Mouse (Mus musculus) heart, postnatal 14 days (tissue): Measurements from ENCODE around the gene Ndufs7. TPM values are rescaled to one million over a fixed set of nuclear protein-coding genes. Genes with fewer than 3 reads are reported as not detected.

Experiments
- DNase-seq, 2 experiments: peaks; one replicate each; pipeline ENCODE4 v3.0.0; 2021 to 2022
- intact Hi-C: fragments of 180-260 bp; cut with DNase I; formaldehyde crosslinking; loops from one replicate; pipeline ENCODE4 v1.15.1; 2025
- total RNA-seq, 2 experiments: library from RNA; stranded (reverse); gene quantifications; 2 replicates each; pipeline ENCODE4 v1.2.3; 2021

Gene Ndufs7
- total RNA-seq, 2 experiments from 2014 or later: 728 to 743 TPM

DNA sequence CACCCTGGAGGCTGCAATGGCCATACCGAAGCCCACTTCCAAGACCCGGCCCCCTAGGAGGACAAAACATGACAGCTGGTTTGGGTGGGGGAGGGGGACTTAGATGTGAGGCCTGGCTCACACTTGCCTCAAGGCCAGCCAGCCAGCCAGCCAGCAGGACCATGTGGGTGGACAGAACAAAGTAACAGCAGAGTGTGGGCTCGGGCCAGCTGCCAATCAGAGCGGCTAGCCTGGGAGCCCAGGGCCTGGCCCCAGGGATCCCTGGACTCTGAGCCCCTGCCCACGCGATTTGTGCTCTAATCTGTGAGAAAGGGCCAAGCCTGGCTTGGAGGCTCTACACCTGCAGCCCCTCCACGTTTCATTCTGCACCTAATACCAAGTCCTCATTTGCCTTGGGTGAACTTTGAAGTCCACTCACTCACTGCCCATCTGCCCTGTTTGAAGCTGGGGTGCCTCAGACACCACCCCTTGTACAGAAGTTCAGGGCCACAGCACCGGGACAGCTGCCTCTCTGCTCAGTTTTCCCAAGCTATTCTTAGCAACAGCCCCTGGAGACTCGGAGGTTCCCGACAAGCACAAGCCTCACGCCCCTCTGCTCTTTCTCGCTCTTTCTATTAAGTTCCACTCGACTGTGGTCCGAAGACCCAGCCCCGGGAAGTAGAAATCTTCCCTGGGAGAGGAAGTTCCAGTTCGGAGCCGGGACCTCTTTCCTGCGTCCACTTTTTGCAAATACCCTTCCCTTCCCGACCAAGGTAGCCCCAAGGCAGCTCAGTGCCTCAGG lies 11.1 kb downstream of the Ndufs7 start:
- DNase-seq: peak; percentile 64 to 78
- intact Hi-C loops: no loop called here

DNA sequence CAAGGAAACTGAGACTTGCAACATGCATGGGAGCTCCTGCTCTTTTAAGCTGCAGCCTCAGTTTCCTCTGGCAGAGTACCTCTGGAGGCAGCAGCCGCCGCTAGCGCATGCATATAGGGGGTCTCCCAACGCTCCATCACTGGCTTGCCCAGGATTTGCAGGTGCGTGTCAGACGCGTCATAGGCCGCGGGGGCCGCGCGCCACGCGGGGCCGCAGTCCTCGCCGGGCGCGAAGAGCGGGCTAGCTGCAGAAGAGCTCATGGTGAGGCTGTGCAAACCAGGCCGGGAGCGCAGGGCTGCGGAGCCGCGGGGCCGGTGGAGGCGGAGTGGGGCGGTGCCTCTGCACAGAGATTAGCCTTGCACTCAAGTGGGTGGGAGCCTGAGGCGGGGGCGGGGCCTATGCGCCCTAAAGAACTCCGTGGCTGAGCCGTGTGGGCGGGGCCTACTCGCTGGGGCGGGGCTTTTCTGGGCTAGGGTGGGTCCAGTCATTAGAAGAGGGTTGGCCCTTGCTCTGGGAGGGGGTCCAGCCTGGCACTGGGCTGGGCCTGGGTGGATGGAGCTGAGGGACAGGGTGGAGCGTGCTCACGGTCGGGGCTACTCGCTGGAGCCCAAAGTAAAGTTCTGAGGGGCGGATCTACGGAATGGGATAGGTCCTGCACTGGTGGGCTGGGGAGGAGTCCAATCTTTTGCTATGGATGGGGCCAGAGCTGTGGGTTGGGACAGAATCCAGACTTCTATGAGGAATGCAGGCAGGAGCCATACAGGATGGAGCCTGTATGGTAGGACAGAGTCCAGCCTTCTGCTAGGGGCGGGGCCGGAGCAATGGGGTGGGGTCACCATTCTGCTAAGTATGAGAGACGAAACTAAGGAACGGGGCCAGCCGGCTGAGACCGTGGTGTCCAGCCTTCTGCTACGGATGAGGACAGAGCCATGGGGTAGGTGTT lies 12.0 kb downstream of the Ndufs7 start, which contains the start of the genes Gamt and Dazap1:
TSS of gene Gamt (minus strand) at position 371 of the 943 bp plus-strand sequence.
TSS of gene Dazap1 (plus strand) at position 845 of the 943 bp plus-strand sequence.
- intact Hi-C loops: no loop called here
- DNase-seq: peak; percentile 98 to 99

DNA sequence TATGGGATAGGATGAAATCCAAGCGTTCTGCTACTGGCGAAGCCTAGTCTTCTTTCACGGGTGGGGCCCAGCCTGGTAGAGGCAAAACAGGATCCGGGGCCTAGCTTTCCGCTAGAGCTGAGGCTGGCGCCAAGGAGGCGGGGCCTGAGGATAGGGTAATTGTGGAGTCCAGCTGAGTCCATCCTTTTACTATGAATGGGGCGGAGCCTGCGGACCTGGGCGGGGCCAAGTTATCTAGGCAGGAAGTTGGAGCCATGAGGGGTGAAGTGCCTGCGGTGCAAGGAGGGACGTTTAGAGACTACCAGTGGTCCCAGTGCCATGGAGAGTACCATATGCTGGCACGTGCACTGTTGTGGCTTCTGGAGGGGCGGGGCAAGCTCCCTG lies 12.7 kb downstream of the Ndufs7 start:
- peak; percentile 95 to 98 for DNase-seq
- intact Hi-C loops: no loop called here

DNA sequence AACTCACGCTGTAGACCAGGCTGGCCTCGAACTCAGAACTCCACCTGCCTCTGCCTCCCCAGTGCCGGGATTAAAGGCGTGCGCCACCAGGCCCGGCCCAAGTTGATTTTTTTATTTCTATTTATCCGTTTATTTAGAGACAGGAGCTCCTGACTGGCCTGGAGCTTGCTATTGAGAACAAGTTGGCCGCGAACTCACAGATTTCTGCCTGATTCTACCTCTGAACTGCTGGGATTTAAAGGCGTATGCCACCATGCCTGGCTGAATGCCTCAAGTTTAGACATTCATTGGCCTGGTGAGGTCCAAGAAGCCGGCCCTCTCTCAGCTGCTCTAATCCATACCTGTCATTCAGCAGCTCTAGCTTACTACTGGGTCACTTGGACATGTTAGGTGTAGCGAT lies 13.2 kb downstream of the Ndufs7 start:
- DNase-seq: no peak
- intact Hi-C loops: no loop called here

DNA sequence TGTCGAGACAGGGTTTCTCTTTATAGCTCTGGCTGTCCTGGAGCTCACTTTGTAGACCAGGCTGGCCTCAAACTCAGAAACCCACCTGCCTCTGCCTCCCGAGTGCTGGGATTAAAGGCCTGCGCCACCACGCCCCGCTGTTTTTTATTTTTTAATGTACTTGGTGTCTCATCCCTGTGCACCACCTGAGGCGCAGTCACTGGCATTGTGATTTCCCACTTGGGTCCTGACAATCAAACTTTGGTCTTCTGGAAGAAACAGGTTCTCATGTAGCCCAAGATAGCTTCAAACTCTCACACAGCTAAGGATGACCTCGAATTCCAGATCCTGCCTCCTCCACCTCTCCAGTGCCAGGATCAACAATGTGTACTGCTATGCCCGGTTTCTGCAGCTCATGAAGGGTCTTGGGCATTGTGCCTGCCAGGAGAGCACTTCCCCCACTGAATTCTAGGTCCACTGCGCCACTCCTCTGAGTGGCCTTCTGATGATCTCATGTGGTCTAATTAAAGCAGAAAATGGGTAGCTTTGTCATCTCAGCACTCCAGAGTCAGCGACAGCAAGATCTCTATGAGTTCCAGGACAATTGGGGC lies 13.9 kb downstream of the Ndufs7 start:
- intact Hi-C loops: no loop called here
- no peak for DNase-seq

DNA sequence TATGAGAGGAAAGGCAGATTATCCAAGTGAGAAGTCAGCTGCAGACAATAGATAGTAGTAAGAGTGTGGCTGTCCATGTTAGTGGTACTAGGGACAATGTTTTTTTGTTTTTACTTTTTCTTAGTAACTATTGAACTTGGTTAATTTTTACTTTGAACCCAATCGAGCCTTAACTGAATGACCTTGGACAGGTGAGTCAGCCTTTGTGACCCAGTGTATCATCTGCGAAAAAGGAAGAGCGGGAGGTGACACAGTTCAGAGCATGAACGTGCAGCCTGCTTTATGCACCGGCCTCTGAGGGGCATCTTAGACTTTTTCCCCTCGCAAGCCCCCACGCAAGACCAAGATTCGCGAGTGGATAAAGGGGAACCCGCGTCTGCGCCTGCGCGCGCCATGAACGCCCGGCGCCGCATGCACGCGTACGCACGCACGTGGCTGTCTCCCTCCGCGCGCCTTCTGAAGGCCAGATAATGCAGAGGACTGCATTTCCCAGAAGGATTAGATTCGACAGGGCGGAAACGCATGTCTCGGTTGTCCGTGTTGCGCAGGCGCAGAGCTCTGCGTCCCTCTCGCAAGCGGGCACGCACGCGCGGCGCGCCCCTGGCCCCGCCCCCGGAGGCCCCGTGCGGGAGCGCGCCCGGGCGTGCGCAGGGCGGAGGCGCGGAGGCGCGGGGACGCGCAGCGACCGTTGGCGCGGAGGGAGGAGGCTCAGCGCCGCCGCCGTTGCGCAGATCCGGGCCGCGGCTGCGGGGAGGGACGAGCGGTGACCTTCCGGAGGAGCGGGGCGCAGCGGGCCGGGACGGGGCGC lies 15.6 kb downstream of the Ndufs7 start:
- intact Hi-C loops: no loop called here
- peak; percentile 99 to 100 for DNase-seq

DNA sequence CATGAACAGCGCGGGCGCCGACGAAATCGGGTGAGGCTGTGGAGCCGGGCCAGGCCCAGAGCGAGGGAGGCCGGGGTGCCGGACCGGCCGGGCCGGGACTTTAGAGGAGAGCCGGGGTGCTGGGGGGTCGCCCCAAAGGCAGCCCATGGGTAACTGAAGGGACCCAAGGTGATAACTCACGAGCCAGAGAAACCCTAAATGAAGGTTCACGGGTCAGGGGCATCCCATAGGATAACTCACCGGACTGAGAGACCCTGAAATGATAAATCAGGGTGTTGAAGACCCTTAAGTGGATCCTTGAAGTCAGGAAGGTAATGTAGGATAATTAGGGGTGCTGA lies 16.2 kb downstream of the Ndufs7 start:
- intact Hi-C loops: no loop called here

DNA sequence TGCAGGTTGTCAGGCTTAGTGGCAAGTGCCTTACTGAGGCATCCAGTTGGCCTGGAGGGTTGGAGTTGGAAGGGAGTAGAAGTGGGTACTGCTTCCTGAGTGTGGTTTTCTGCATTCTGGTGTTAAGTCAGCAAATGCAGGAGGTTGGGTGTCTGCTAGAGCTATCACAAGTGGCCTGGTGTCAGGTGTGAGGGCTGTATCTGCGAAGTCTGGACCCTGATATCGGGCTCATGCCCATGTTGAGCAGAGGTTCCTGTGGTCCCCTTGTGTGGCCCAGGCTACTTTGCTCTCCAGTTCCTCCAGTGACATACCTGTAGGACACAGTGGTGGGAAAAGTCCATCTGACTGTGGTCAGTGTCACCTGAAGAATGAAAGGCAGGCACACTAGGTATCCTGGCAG lies 21.2 kb downstream of the Ndufs7 start:
- intact Hi-C loops: no loop called here
- DNase-seq: no peak

More for the DNA sequence above, 16.2 kb downstream of the Ndufs7 start:
- DNase-seq: no peak

DNA sequence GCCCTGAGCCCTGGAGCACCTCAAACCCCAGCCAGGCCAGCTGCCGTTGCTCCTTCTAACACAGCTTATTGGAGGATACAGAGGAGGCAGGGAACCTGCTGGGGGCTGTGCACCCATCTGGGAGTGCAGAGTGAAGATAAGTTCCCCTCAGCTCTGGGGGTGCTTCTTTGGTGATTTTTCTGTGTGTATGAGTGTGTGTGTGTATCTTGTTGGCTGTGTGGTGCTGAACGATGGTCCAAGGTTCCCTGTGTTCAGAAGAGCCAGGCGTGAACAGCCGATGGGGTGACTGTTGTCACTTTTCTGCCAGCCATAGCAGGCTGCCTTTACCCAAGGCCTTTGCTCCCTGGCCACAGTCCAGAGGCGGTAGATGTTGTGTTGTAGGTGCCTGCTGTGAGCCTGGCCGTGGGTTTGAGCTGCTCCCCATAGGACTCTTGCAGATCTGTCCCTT lies 21.8 kb downstream of the Ndufs7 start:
- no peak for DNase-seq
- intact Hi-C loops: no loop called here

DNA sequence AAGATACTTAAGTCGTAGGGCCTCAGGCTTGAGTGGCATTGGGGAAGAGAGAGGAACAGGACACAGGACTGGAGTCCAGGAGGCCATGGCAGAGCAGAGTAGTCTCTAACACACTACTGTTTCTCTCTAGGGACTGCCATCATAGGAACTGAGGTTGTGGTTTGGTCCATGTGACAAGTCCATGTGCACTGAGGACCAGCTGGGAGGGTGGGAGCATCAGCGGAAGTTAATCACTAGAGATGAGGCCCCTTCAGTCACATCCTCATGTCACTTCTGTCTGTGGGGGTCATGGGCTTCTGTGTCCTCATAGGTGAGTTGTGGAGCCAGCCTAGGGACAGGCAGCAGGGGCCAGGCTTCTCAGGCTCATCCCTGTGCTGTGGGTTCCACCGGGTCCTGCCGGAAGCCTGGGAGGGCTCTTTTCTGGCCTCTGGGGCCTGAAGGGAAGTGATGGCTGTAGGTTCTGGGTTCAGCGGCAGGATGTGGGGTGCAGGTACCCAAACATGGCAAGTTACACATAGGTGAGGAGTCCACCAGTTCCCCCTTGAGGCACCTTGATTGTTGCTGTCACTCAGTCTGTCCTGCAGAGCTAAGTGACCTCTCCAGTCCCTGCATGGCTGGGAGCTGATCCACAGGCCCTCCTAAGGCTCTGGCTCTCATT lies 22.4 kb downstream of the Ndufs7 start:
- intact Hi-C loops: no loop called here
- no peak for DNase-seq

DNA sequence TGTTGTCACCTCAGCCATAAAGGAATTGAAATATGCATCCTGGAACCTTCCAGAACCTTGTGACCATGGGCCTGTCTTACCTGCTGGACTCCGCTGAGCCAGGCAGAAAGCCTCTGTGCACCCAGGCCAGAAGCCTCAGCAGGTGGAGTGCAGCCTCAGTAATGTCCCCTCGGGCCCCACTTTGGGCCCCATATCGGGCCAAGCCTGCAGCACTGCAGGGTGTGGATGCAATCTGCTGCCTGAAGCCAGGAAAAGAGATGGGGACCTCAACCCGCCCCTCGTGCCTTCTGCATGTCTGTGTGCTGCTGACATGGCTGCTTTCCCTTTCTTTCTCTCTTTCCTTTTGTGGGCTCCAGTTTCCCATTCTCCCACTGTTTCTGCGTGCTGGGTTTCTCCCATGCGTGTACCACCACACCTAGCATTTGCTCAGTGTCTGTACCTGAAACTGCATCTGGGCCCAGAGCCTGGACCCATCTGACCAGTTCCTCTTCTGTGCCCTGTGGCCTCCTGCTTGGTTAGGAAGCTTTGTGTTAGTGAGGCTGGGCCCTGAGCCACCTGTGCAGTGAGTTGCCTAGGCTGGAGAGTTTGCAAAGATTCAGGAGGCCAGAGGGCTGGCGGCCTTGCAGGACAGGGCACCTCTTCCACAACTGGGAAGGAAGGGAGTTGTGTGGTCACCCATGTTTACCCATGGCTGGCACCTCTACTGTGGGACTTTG lies 23.1 kb downstream of the Ndufs7 start:
- no peak for DNase-seq
- intact Hi-C loops: no loop called here

DNA sequence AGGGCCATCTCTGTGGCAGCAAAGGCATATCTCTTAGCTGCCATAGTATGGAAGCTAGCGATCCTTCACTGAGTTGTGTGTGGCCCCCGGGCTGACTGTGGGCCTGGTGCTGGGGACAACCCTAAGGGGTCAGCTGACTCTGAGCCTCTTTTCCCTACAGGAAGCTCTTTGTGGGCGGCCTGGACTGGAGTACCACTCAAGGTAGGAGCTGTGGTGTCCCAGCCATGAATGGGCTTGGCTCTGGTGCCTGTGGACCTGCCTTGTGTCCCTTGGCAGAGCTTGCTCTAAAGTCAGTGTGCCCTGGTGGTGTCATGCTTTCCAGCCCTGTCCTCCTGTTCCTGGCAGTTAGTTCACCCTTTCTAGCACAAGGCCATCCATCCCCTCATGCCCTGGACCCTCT lies 24.9 kb downstream of the Ndufs7 start:
- DNase-seq: no peak
- intact Hi-C loops: no loop called here

DNA sequence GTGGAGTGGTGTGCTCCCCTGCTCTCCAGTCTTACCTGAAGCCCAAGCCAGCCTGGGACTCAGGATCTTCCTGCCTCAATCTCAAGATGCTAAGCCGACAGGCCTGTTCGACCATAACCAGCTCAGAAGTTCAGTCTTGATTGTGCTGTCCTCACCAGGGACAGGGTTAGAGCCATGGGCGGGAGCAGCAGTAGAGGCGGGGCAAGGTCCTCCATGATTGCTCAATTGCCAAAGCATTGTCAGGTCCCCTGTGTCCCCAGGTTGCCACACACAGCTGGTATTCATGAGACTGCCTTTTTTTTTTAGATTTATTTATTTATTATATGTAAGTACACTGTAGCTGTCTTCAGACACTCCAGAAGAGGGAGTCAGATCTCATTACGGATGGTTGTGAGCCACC lies 27.3 kb downstream of the Ndufs7 start:
- DNase-seq: no peak

DNA sequence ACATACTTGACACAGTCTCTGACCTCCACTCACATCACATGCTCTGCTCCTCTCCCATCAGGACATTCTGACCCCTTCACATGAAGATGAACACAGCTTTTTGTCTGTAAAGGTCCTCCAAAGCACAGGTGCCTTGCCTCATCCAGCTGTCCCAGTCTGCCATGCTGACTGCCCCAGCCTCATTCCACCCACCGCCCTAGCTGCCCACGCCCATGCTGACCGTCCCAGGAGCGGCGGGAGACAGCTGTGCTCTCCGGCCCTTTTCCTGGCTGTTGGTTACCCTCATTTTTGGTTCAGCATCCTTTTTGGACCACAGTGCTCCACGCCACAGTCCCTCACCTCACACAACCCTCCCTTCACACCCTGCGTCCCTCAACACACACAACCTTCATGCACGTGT lies 29.5 kb downstream of the Ndufs7 start:
- no peak for DNase-seq
- intact Hi-C loops: no loop called here

More for the DNA sequence above, 27.3 kb downstream of the Ndufs7 start:
- intact Hi-C loops: no loop called here

DNA sequence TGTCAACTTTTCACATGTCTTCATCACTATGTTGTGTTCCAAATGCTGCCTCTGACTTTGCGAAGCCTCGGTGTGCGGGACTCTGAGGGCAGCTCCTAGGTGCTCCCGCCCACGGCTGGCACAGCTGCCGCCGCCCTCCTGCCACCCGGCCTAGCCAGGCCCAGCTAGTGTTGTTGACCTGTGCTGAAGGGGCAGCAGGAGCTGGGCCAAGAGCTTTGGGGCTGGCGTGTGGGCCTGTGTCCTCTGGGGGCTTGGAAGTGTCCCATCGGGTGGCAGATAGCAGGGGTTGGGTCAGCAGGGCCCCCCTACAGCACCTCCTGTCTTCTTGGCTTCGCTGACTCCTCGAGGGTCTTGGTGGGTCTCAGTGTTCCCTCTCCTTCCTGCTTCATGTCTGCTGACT lies 30.4 kb downstream of the Ndufs7 start:
- intact Hi-C loops: no loop called here
- no peak for DNase-seq

DNA sequence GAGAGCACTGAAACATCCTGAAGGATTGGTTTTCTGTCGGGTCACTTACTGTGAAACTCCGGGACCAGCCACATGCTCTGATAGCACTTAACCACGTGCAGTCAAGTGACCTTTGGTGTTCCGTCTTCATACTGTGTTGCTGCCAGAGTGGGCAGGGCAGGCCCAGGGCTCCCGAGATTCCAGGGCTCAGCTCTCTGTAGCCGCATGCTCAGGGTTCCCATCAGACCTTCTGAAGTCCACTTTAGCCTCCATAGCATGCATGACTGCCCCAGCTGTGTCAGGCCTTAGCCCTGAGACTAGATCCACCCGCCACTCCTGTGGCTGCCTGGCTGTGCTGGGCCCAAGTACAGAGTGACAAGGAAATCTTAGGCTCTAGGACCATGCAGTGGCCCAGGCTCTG lies 32.4 kb downstream of the Ndufs7 start:
- DNase-seq: peak in 1 of 2 experiments; percentile 55
- intact Hi-C loops: no loop called here

DNA sequence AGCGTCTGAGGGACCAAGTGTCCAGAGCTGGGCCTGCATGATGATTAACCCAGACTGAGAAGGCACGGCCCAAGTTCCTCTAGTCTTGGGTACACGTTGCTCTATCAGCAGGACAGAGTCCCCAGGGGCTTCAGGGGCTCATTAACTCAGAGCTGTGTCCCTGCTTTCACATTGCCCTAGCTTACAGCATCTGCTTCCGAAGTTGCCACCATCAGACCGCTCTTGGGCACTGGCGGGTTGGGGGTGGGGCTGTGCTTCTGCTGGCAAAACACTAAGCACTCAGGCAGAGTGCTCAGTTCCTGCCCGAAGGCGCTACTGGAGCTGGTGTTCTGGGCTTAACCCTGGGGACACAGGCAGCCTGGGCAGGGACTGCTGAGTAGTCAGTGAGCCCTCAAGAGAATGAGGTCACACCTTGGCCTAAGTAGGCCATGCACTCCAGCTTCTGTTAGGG lies 33.0 kb downstream of the Ndufs7 start:
- intact Hi-C loops: no loop called here
- DNase-seq: peak; percentile 48 to 52

DNA sequence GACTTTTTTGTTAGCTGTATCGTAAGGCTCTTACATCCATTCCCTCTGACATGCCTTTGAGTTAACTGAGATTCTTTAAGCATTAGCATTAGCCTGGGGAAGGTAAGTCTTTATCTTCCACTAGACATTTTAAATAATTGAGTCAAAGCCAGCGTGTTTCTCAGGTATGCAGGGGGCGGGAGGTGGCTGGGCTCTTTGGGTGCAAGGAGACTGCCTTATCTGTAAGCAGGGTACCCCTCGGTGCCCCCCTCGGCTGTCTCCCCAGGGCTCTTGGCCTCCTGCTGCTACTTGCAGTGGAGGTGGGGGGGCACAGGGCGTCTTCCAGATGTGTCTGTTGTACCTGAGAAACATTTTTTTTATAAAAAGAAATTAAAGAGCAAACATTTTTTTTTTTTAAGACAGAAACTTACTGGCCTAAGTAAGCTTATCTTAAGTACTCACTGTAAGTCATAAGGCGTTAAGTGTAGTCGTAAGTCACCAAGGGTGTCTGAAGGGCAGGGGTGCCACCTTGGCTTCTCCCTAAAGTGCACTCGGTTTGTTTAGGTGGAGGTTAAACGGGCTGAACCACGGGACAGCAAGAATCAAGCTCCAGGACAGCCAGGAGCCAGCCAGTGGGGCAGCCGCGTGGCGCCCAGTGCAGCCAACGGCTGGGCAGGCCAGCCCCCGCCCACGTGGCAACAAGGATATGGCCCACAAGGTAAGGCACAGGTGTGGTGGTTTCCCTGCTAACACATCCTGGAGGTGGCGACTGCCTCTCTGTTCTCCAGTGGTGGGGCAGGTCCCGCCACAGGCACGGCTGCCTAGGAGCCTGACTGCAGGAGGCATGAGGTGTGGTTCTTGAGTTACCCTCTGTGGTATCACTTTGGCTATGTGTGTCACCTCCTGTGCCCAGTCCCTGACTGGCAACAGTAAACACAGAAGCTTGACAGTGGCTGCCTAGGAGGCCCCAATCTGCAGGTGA lies 33.8 kb downstream of the Ndufs7 start:
- intact Hi-C loops: no loop called here
- no peak for DNase-seq
